Mouse (Mus musculus) kidney, adult 2 months (tissue): ENCODE measurements at regions not wholly inside any gene's neighbourhood (a gene's known extent, or its start where the extent isn't known, plus 50 kb on each side); places are given as distances from the start of the nearest gene placed in this dataset.

Source experiments
- CTCF ChIP-seq: fragments of 200-500 bp; conservative IDR thresholded peaks from 2 replicates; pipeline ENCODE4 v1.5.1; 2011; ENCODE audit warnings: low read depth, mild to moderate bottlenecking, control low read depth, low read length, moderate library complexity, mixed read lengths; ENCODE audit not compliant: insufficient read depth, insufficient read length
- POLR2A ChIP-seq: fragments of 200-500 bp; IDR thresholded peaks from one replicate; pipeline ENCODE4 v1.6.1; 2011; ENCODE audit warnings: low read depth, low read length, control low read depth

DNA sequence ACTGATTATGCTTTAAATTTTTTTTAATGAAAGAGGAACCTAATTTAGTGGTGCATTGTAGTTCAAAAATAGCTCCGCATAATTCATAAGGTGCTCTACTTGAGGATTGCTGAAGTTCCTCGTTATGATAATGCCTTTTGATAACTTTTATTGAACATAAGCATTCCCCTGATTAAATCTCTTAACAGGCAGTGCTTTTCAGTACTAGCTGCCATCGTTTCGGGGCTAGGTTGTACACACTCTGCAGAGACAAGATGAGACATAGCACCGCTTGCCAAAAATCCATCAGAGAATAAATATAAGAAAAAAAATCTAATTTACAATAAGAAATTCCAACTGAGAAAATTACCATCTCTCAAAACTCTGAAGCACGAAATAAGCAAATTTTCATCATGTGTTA is 433.7 kb upstream of the Adgrl4 start:
- TF ChIP-seq POLR2A (no peak), CTCF (no peak)
